Mouse (Mus musculus) brain, embryonic 14.5 days (tissue): ENCODE measurements at regions not wholly inside any gene's neighbourhood (a gene's known extent, or its start where the extent isn't known, plus 50 kb on each side); places are given as distances from the start of the nearest gene placed in this dataset.

Experiments used
- CTCF ChIP-seq: fragments of 200-500 bp; IDR thresholded peaks from 2 replicates; pipeline ENCODE4 v1.5.1; 2012; ENCODE audit warnings: inconsistent platforms, mild to moderate bottlenecking, moderate library complexity, borderline replicate concordance; ENCODE audit not compliant: insufficient read depth, insufficient read length; ENCODE audit errors: extremely low read depth
- POLR2A ChIP-seq: fragments of 200-500 bp; IDR thresholded peaks from 2 replicates; pipeline ENCODE4 v1.6.1; 2012; ENCODE audit warnings: mild to moderate bottlenecking, inconsistent platforms, borderline replicate concordance; ENCODE audit not compliant: poor library complexity, insufficient read depth, insufficient read length, severe bottlenecking; ENCODE audit errors: extremely low read depth

DNA sequence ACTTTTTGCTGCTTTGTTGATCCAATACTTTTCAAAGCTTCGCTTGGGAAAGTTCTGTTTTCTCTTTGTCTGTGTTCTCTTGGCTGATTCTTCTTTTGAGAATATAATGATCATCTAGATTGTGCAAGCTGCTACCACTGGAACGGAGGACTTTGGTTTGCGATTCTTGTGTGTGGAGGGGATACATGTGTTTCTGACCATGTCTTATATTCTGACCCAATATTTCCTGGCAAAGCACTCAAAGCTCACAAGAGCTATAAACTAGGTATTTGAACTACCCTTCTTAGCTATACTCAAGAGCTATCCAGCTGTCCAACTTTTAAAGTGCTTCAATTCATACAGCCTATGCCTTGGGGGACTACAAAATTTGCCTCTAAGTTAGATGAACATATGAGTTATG lies 96.6 kb upstream of the Paip1 start:
- TF ChIP-seq POLR2A (no peak), CTCF (no peak)
